Mouse (Mus musculus): ENCODE measurements around the gene Prmt7.

DNA sequence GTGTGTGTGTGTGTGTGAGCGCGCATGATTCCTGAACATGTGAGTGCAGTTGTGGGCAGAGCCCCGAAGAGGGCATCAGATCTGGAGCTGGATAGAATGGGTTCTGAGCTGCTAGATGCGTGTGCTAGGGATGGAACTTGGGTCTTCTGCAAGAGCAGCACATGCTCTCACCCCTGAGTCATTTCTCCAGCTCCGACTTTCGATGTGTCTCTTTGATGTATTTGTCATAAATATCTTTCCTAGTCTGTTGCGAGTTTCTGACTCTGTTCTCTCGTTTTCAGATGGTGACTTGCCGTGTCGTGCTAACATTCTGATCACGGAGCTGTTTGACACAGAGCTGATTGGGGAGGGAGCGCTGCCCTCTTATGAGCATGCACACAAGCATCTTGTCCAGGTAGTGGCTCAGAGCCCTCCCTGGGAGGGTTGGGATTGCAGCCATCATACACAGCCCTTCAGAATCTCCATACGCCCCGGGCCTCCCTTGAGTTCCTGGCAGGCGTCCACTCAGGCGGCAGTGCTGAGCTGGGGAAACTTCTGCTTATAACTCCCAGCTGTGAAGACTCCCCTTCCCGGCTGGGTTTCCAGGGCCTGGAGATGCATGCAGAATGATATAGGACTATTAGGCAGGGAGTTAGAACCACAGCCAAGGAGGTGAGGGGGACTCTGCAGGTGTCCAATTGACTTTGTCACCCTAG lies 24.0 kb downstream of the Prmt7 start:
- no peak for TF ChIP-seq CTCF (IDR thresholded peaks at IDR 0.05; ENCODE audit: low read depth, low read length)
- TF ChIP-seq GATA2 (IDR thresholded peaks at IDR 0.05; ENCODE audit: borderline replicate concordance, low read depth, low read length) = no peak
- no peak for TF ChIP-seq TAL1 (conservative IDR thresholded peaks at IDR 0.05; ENCODE audit: low read depth, low read length)
- no peak for TF ChIP-seq GATA1 (IDR thresholded peaks at IDR 0.05; ENCODE audit: borderline replicate concordance, low read length)
- no peak for TF ChIP-seq POLR2AphosphoS5 (IDR thresholded peaks at IDR 0.05; ENCODE audit: insufficient replicate concordance, low read depth, low read length)

All from G1E (cell line).